Mouse (Mus musculus): Measurements from ENCODE around the gene Krt80. TPM values are rescaled to one million over a fixed set of nuclear protein-coding genes. Genes with fewer than 3 reads are reported as not detected.

Krt80 gene
- polyA plus RNA-seq, 1 experiment from 2014 or later, result 7.5 TPM

- Histone ChIP-seq H3K4me2 (no peak overlapping the region), H3K27ac (ENCODE audit: poor library complexity, severe bottlenecking) (no peak overlapping the region), H3K36me3 (no peaks in the 10 kb centered on the region), H3K4me3 (no peak overlapping the region), H3K27me3 (replicated peaks) (no peaks in the 10 kb centered on the region), H3K9ac (no peak overlapping the region), H3K9me3 (replicated peaks) (no peaks in the 10 kb centered on the region), H3K4me1 (replicated peaks) (peaks cover 25% of the 10 kb centered on the region)
- no peak for ATAC-seq (ENCODE audit: insufficient number of reproducible peaks, low FRiP score)
- 71% methylated on average over 3 of the region's 3 CpGs for WGBS
Measured at GRCm38 (mm10) chr15:101302201-101302600, 67.8 kb downstream of the Krt80 start.

GRCm38 (mm10) chr15:101300128-101300527 is 69.8 kb downstream of the Krt80 start:
- WGBS, result 28% methylated on average over 6 of the region's 6 CpGs
- Histone ChIP-seq H3K36me3 (no peaks in the 10 kb centered on the region), H3K27me3 (replicated peaks) (no peaks in the 10 kb centered on the region), H3K9me3 (replicated peaks) (no peaks in the 10 kb centered on the region), H3K9ac (no peak overlapping the region), H3K4me2 (no peak overlapping the region), H3K4me1 (replicated peaks) (peaks cover 25% of the 10 kb centered on the region), H3K4me3 (no peak overlapping the region), H3K27ac (ENCODE audit: poor library complexity, severe bottlenecking) (peak overlapping the region; percentile 28; the same call in 1 of the 2 replicates)
- no peak for ATAC-seq (ENCODE audit: insufficient number of reproducible peaks, low FRiP score)

- no peaks in the 10 kb centered on the region for H3K27me3 ChIP-seq (replicated peaks)
- H3K4me1 ChIP-seq (replicated peaks), result peaks cover 25% of the 10 kb centered on the region
- H3K36me3 ChIP-seq, result no peaks in the 10 kb centered on the region
- no peak overlapping the region for H3K9ac ChIP-seq
- H3K27ac ChIP-seq (ENCODE audit: poor library complexity, severe bottlenecking), result peak overlapping the region; percentile 28; the same call in 1 of the 2 replicates
- WGBS, result 43% methylated on average over 14 of the region's 14 CpGs
- ATAC-seq (ENCODE audit: insufficient number of reproducible peaks, low FRiP score), result peak; percentile 53
- no peak overlapping the region for H3K4me2 ChIP-seq
- no peaks in the 10 kb centered on the region for H3K9me3 ChIP-seq (replicated peaks)
- H3K4me3 ChIP-seq, result no peak overlapping the region
Measured at GRCm38 (mm10) chr15:101299480-101299960, 70.4 kb downstream of the Krt80 start.

DNA sequence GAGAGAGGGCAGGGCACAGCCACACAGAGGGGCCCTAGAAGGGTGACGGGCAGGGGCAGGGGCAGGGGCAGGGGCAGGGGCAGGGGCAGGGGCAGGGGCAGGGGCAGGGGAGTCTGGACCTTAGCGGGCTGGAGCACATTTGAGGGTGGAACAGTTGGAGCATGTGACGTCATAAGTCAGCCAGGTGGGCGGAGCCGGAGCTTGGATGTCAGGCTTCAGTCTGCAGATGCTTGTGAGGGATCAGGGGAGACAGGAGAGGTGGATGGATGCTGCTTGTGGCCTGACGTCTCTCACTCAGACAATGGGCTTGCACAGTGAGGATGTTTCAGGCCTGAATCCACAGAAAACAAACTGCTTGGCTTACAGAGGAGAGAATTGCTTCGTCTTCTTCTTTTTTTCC is 71.4 kb downstream of the Krt80 start:
- H3K4me1 ChIP-seq (replicated peaks), result peaks cover 28% of the 10 kb centered on the region
- H3K9ac ChIP-seq, result peak overlapping the region; percentile 40; the same call in 1 of the 2 replicates
- H3K9me3 ChIP-seq (replicated peaks), result no peaks in the 10 kb centered on the region
- H3K4me3 ChIP-seq, result no peak overlapping the region
- ATAC-seq (ENCODE audit: insufficient number of reproducible peaks, low FRiP score), result no peak
- H3K4me2 ChIP-seq, result peak overlapping the region; percentile 55
- H3K36me3 ChIP-seq, result no peaks in the 10 kb centered on the region
- H3K27ac ChIP-seq (ENCODE audit: poor library complexity, severe bottlenecking), result no peak overlapping the region
- H3K27me3 ChIP-seq (replicated peaks), result no peaks in the 10 kb centered on the region
- 21% methylated on average over 7 of the region's 7 CpGs for WGBS

DNA sequence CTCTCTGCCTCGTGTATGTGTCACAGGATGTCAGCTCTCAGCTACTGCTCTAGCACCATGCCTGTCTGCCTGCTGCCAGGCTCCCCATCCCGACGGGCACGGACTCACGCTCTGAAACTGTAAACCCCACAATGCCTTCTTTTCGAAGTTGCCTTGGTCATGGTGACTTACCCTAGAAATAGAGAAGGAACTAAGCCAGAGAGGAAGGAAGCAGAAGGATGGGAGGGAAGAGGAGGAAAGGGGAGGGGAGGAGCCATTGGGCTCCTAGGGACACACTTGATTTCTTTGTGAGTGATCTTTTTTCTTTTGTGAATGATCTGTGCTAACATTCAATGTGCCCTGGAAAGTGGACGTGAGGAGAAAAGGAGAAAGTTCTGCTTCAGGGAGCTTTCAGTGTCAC is 72.0 kb downstream of the Krt80 start:
- no peak for ATAC-seq (ENCODE audit: insufficient number of reproducible peaks, low FRiP score)

More for the DNA sequence above, 72.0 kb downstream of the Krt80 start:
- Histone ChIP-seq H3K9me3 (replicated peaks) (no peaks in the 10 kb centered on the region), H3K27ac (ENCODE audit: poor library complexity, severe bottlenecking) (no peak overlapping the region), H3K4me2 (peak overlapping the region; percentile 55), H3K36me3 (no peaks in the 10 kb centered on the region), H3K9ac (0 out of 2 replicates have a peak overlapping the region, but pooled peaks have one; percentile 29), H3K4me3 (no peak overlapping the region), H3K27me3 (replicated peaks) (no peaks in the 10 kb centered on the region), H3K4me1 (replicated peaks) (peaks cover 33% of the 10 kb centered on the region)
- 42% methylated on average over 7 of the region's 7 CpGs for WGBS

MicroRNAs within 50 kb of the gene (microRNA counts, 519-probe panel; counts per million panel counts)
- microRNA mmu-miR-1941-3p, result not detected
- microRNA mmu-miR-1941-5p, result not detected

Small RNAs within 50 kb of the gene (microRNA-seq; reads per million reads assigned to microRNA genes)
- 0.71 reads per million for gene Mir1941

Other genes with a start within 250 kb of the Krt80 start
- gene Acvrl1, start 241.6 kb downstream of the Krt80 start, polyA plus RNA-seq (2016; fragmentation: Nextera tagmentation; extraction: Ambion mirVana), result 3.1 and 3.6 TPM in 2 replicates
- gene Acvr1b, start 196.1 kb downstream of the Krt80 start, polyA plus RNA-seq (2016; fragmentation: Nextera tagmentation; extraction: Ambion mirVana), result 6.8 TPM in 2 replicates
- 6.6 and 7.3 TPM in 2 replicates for gene Grasp, start 146.0 kb downstream of the Krt80 start, polyA plus RNA-seq (2016; fragmentation: Nextera tagmentation; extraction: Ambion mirVana)
- gene Nr4a1, start 115.9 kb downstream of the Krt80 start, polyA plus RNA-seq (2016; fragmentation: Nextera tagmentation; extraction: Ambion mirVana), result 14.4 and 17.4 TPM in 2 replicates
- 46.6 and 49.7 TPM in 2 replicates for gene Atg101, start 85.9 kb downstream of the Krt80 start, polyA plus RNA-seq (2016; fragmentation: Nextera tagmentation; extraction: Ambion mirVana)
- 0.73 and 0.83 TPM in 2 replicates for gene 6030408B16Rik, start 77.0 kb downstream of the Krt80 start, polyA plus RNA-seq (2016; fragmentation: Nextera tagmentation; extraction: Ambion mirVana)
- gene Krt7, start 40.9 kb upstream of the Krt80 start, polyA plus RNA-seq (2016; fragmentation: Nextera tagmentation; extraction: Ambion mirVana), result 25.1 TPM in 2 replicates
- gene Krt87, start 68.6 kb upstream of the Krt80 start, polyA plus RNA-seq (2016; fragmentation: Nextera tagmentation; extraction: Ambion mirVana), result not detected in 2 replicates
- gene Krt88, start 77.6 kb upstream of the Krt80 start, polyA plus RNA-seq (2016; fragmentation: Nextera tagmentation; extraction: Ambion mirVana), result not detected in 2 replicates
- gene Krt81, start 93.6 kb upstream of the Krt80 start, polyA plus RNA-seq (2016; fragmentation: Nextera tagmentation; extraction: Ambion mirVana), result not detected in 2 replicates
- gene Krt86, start 103.3 kb upstream of the Krt80 start, polyA plus RNA-seq (2016; fragmentation: Nextera tagmentation; extraction: Ambion mirVana), result not detected in 2 replicates
- gene Krt83, start 121.3 kb upstream of the Krt80 start, polyA plus RNA-seq (2016; fragmentation: Nextera tagmentation; extraction: Ambion mirVana), result not detected in 2 replicates
- not detected in 2 replicates for gene Gm49425, start 147.1 kb upstream of the Krt80 start, polyA plus RNA-seq (2016; fragmentation: Nextera tagmentation; extraction: Ambion mirVana)
- not detected in 2 replicates for gene Krt84, start 162.7 kb upstream of the Krt80 start, polyA plus RNA-seq (2016; fragmentation: Nextera tagmentation; extraction: Ambion mirVana)
- gene Krt82, start 180.5 kb upstream of the Krt80 start, polyA plus RNA-seq (2016; fragmentation: Nextera tagmentation; extraction: Ambion mirVana), result not detected in 2 replicates
- 0.06 and 0.28 TPM in 2 replicates for gene Krt90, start 192.8 kb upstream of the Krt80 start, polyA plus RNA-seq (2016; fragmentation: Nextera tagmentation; extraction: Ambion mirVana)
- not detected in 2 replicates for gene Krt75, start 203.7 kb upstream of the Krt80 start, polyA plus RNA-seq (2016; fragmentation: Nextera tagmentation; extraction: Ambion mirVana)